Mouse (Mus musculus): Measurements from ENCODE around the gene Rnf167.

GRCm38 (mm10) chr11:70697376-70697775, 50.3 kb downstream of the Rnf167 start:
- TF ChIP-seq CTCF (IDR thresholded peaks at IDR 0.05; ENCODE audit: borderline replicate concordance, extremely low read depth, insufficient read depth, insufficient read length) (no peak), POLR2A (IDR thresholded peaks at IDR 0.05; ENCODE audit: borderline replicate concordance, extremely low read depth, insufficient read depth, insufficient read length, poor library complexity, severe bottlenecking) (no peak)

Data from brain, embryonic 14.5 days (tissue).